Mouse (Mus musculus) G1E (cell line): ENCODE measurements at regions not wholly inside any gene's neighbourhood (a gene's known extent, or its start where the extent isn't known, plus 50 kb on each side); places are given as distances from the start of the nearest gene placed in this dataset.

Experiments used
- ATAC-seq: 2 replicates; pipeline ENCODE4 v1.8.0; 2016; ENCODE audit warnings: mild to moderate bottlenecking; ENCODE audit not compliant: insufficient number of reproducible peaks, poor library complexity, low FRiP score, severe bottlenecking; ENCODE audit errors: extremely low read depth
- DNase-seq: peaks from one replicate; pipeline ENCODE4 v3.0.0; 2012; ENCODE audit warnings: low spot score
- H3K27me3 ChIP-seq: 2 replicates; pipeline ENCODE4 v1.6.1; 2012; ENCODE audit warnings: mild to moderate bottlenecking, low read length, inconsistent platforms; ENCODE audit not compliant: insufficient read depth
- H3K36me3 ChIP-seq: replicated peaks from 2 replicates; pipeline ENCODE3; 2012; ENCODE audit warnings: mild to moderate bottlenecking, inconsistent platforms
- H3K4me1 ChIP-seq: 2 replicates; pipeline ENCODE4 v1.6.1; 2012; ENCODE audit warnings: low read depth, low read length, inconsistent platforms, mixed read lengths; ENCODE audit not compliant: insufficient read depth
- H3K4me3 ChIP-seq: 2 replicates; pipeline ENCODE4 v1.5.1; 2012; ENCODE audit warnings: low read depth, mild to moderate bottlenecking, inconsistent platforms, low read length, moderate library complexity, mixed read lengths
- H3K9me3 ChIP-seq: replicated peaks from 2 replicates; pipeline ENCODE4 v1.6.1; 2012; ENCODE audit warnings: inconsistent platforms
- CTCF ChIP-seq: IDR thresholded peaks from 2 replicates; pipeline ENCODE4 v1.5.1; 2012; ENCODE audit warnings: low read depth, low read length, inconsistent platforms, mixed read lengths
- GATA1 ChIP-seq: IDR thresholded peaks from 2 replicates; pipeline ENCODE4 v1.6.1; 2012; ENCODE audit warnings: borderline replicate concordance, low read length, inconsistent platforms, mixed read lengths
- GATA2 ChIP-seq: IDR thresholded peaks from 2 replicates; pipeline ENCODE4 v1.6.1; 2012; ENCODE audit warnings: low read depth, low read length, inconsistent platforms, borderline replicate concordance
- POLR2AphosphoS5 ChIP-seq: IDR thresholded peaks from 2 replicates; pipeline ENCODE4 v1.6.1; 2012; ENCODE audit warnings: low read depth, low read length, inconsistent platforms; ENCODE audit not compliant: insufficient replicate concordance
- TAL1 ChIP-seq: conservative IDR thresholded peaks from 2 replicates; pipeline ENCODE4 v1.6.1; 2012; ENCODE audit warnings: low read depth, low read length, inconsistent platforms, mixed read lengths

DNA sequence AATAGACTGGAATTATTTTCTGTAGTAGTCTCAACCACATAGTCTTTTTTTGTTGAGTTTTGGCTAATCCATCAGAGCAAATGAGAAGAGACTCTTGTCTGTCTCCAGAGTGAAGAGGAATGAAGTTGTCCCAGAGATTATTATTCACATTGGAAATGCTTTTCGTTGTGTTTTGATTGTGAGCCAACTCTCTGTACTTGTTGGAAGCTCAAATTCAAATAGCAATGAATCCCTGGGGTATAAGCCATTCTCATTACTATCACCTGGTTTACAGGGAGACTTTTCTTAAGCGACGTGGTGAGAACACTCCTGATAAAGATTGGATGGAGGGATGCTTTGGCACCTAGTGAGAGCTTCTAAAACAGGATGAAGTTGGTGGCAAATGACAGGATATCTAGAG lies 459.3 kb upstream of the Jag1 start:
- DNase-seq: no peak

DNA sequence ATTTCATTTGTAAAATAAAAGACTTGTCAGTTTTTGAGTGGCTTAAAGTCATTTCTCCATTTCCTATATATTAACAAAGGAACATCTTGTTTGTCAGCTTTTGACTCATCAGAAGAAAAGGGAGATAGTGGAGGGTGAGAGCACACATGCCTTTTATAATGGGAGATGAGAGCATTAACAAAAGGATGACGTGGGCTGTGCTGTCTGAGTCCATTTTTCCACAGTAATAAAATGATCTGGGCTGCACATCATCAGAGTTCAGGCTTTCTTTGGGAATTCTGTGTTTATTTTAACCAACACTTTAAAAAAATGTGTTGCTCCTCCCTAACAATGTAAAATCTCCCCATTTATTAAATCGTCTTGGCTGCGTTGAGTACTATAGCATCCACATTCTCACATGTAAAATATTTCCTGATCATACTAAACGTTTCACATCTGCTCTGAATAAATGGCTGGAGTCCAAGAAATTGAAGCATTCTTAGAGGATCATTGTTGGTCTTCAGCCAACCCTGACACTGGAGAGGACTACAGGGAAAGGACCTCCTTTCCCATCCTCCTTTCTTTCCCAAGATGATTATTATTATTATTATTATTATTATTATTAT lies 458.5 kb upstream of the Jag1 start:
- TF ChIP-seq TAL1 (no peak), GATA1 (no peak), GATA2 (no peak), CTCF (no peak), POLR2AphosphoS5 (no peak)
- ATAC-seq: no peak
- H3K4me1 ChIP-seq: no peaks in the 10 kb centered on the region

More for the DNA sequence above, 459.3 kb upstream of the Jag1 start:
- ATAC-seq: no peak
- H3K4me1 ChIP-seq: no peaks in the 10 kb centered on the region
- H3K9me3 ChIP-seq: 0 out of 2 replicates have a peak, but pooled peaks cover 3% of the 10 kb centered on the region
- no peak for TF ChIP-seq GATA2
- TF ChIP-seq CTCF: no peak
- TF ChIP-seq GATA1: no peak
- TF ChIP-seq TAL1: no peak
- no peak for TF ChIP-seq POLR2AphosphoS5
- no peaks in the 10 kb centered on the region for H3K36me3 ChIP-seq
- no peaks in the 10 kb centered on the region for H3K27me3 ChIP-seq
- no peak overlapping the region for H3K4me3 ChIP-seq

DNA sequence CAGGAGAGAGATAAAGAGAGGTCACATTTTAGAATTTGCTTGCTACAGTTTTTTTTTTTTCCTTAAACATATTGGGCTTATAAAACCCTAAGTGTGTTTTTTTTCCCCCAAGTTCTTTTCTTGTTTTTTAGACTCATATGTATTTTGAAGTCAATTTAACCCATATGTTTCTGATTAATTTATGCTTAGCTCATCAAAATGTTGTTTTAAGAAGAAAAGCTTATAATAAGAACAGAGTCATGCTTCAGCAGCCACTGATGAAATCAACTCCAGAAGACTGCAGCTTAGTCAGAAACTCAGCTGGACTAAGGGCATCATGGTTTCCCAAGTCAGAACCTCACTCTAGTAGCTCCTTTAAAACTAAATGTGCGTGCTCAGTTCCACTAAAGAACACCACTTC lies 454.7 kb upstream of the Jag1 start:
- H3K36me3 ChIP-seq: no peaks in the 10 kb centered on the region
- peaks cover 7% of the 10 kb centered on the region; the same call in 1 of the 2 replicates for H3K9me3 ChIP-seq
- H3K4me3 ChIP-seq: no peak overlapping the region
- no peaks in the 10 kb centered on the region for H3K27me3 ChIP-seq
- H3K4me1 ChIP-seq: no peaks in the 10 kb centered on the region
- TF ChIP-seq CTCF (no peak), TAL1 (no peak), POLR2AphosphoS5 (no peak), GATA2 (no peak), GATA1 (no peak)
- no peak for DNase-seq
- no peak for ATAC-seq

More for the DNA sequence above, 458.5 kb upstream of the Jag1 start:
- 0 out of 2 replicates have a peak, but pooled peaks cover 7% of the 10 kb centered on the region for H3K9me3 ChIP-seq
- no peaks in the 10 kb centered on the region for H3K36me3 ChIP-seq
- DNase-seq: no peak
- no peaks in the 10 kb centered on the region for H3K27me3 ChIP-seq
- no peak overlapping the region for H3K4me3 ChIP-seq

DNA sequence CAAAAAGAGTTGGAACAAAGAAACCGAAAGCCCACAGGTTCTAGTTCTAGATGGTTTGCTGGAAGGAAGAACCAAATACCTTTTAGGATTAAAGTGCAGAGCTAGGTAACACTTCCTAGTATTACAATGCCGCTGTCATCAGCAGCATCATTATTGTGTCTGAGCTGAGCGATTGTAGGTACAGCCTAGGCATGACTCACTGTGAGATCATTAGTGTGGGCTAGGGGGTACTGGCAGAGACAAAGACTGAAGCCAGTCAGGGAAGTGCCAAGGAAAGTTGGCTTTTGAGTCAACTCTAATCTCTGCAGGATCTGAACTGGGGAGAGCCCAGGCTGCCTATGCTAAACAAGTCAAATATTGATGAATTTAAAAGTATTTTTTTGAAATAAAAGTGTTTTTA lies 450.2 kb upstream of the Jag1 start:
- Histone ChIP-seq H3K27me3 (no peaks in the 10 kb centered on the region), H3K36me3 (no peaks in the 10 kb centered on the region), H3K4me3 (no peak overlapping the region), H3K9me3 (peaks cover 7% of the 10 kb centered on the region; the same call in 1 of the 2 replicates), H3K4me1 (no peaks in the 10 kb centered on the region)
- no peak for DNase-seq
- ATAC-seq: no peak
- no peak for TF ChIP-seq GATA1
- TF ChIP-seq GATA2: no peak
- no peak for TF ChIP-seq TAL1
- TF ChIP-seq POLR2AphosphoS5: no peak
- no peak for TF ChIP-seq CTCF

DNA sequence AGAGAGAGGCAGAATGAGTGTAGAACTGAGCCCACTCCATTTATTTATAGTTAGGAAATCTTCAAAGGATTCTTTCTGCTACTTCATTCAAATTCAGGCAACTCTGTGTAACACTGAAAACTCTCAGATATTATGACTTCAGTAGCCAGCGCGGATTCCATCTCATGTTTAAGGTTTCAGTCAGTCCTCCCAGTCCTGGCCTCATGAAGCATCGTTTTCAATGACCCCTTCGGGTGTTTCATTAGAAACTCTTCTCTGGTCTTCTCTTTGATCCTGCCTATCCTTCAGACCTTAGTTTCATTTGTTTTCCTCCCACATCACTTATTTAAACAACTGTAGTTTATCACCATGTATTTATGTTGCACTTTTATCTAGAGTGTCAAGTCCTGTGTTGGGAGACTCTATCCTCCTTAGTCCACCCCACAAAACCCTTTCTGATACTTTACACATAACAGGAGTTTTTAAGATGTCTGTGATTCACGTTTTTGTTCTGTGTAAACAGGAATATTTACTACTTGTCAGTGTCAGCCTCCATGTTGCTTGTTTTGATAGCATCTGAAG lies 447.7 kb upstream of the Jag1 start:
- no peaks in the 10 kb centered on the region for H3K27me3 ChIP-seq
- DNase-seq: no peak

DNA sequence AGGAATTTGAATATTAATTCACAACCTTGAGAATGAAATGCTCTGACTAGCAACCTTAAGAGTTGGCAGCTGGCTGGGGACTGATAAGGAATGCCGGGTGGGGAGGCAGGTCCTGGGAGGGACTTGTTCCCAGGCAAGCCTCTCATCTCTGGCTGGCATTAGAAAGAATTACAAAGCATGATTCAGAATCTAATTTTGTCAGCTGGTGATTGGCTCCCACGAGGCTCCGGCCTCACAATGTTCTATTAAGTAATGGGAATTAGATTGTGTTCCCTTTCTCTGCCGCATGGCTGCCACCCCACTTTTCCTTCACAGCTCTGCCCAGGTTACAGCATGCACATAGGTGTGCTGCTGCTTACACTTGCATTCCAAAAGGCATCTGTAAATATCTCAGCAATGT lies 443.9 kb upstream of the Jag1 start:
- Histone ChIP-seq H3K27me3 (no peaks in the 10 kb centered on the region), H3K9me3 (peaks cover 11% of the 10 kb centered on the region; the same call in 1 of the 2 replicates), H3K4me3 (no peak overlapping the region), H3K36me3 (no peaks in the 10 kb centered on the region), H3K4me1 (no peaks in the 10 kb centered on the region)
- TF ChIP-seq GATA2: no peak
- no peak for TF ChIP-seq GATA1
- TF ChIP-seq POLR2AphosphoS5: no peak
- no peak for TF ChIP-seq CTCF
- no peak for TF ChIP-seq TAL1
- ATAC-seq (no peak), DNase-seq (no peak)

More for the DNA sequence above, 447.7 kb upstream of the Jag1 start:
- no peak for ATAC-seq
- Histone ChIP-seq H3K4me3 (no peak overlapping the region), H3K4me1 (no peaks in the 10 kb centered on the region), H3K36me3 (no peaks in the 10 kb centered on the region), H3K9me3 (peaks cover 4% of the 10 kb centered on the region; the same call in 1 of the 2 replicates)
- TF ChIP-seq GATA1: no peak
- no peak for TF ChIP-seq GATA2
- no peak for TF ChIP-seq CTCF

DNA sequence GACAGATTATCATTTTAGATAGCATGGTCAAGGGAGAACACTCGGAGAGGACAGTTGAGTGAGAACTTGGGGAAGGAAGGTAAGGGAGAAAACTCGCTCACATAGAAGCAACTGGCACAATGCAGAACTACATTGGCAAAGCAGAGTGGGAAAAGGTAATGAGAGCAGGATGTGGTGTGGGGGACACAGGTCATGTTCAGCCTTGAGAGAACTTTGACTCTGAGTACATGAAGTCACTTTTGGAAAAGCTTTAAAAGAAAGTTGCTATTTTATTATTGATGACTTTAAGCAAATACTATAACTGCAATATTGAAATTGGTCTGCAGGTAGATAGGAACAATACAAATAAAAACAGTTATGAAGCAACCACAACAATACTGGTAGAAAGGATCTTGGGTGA lies 437.4 kb upstream of the Jag1 start:
- no peak for DNase-seq
- TF ChIP-seq GATA1 (no peak), CTCF (no peak)
- Histone ChIP-seq H3K9me3 (peaks cover 9% of the 10 kb centered on the region; the same call in 1 of the 2 replicates), H3K36me3 (no peaks in the 10 kb centered on the region), H3K4me3 (no peak overlapping the region), H3K27me3 (no peaks in the 10 kb centered on the region), H3K4me1 (no peaks in the 10 kb centered on the region)
- no peak for ATAC-seq
